Mouse (Mus musculus) midbrain, embryonic 16.5 days (tissue): ENCODE results near the gene Dars2. TPM values are rescaled to one million over a fixed set of nuclear protein-coding genes. Genes with fewer than 3 reads are reported as not detected.
"Not testable (repeated sequence)": the region's sequence is repeated elsewhere in the genome, so short reads cannot be mapped to it uniquely, and the experiment has no call there.

ENCODE experiments used
- ATAC-seq: fragments of 200-750 bp; cut with Nextera tagmentation; 2 replicates; pipeline ENCODE4 v1.8.0; 2017; ENCODE audit warnings: moderate TSS enrichment
- H3K27ac ChIP-seq: fragments of 300-500 bp; sonication (generic); 2 replicates; pipeline ENCODE4 v1.5.1; 2014; ENCODE audit warnings: mild to moderate bottlenecking, low read length, mixed read lengths
- H3K27me3 ChIP-seq: fragments of 300-500 bp; sonication (generic); 2 replicates; pipeline ENCODE4 v1.6.1; 2014; ENCODE audit warnings: low read depth, low read length, mixed read lengths; ENCODE audit not compliant: control insufficient read depth, insufficient read depth
- H3K36me3 ChIP-seq: fragments of 300-500 bp; sonication (generic); 2 replicates; pipeline ENCODE4 v1.6.1; 2014; ENCODE audit warnings: mild to moderate bottlenecking, low read length, moderate library complexity, mixed read lengths; ENCODE audit not compliant: control insufficient read depth, insufficient read depth
- H3K4me1 ChIP-seq: fragments of 300-500 bp; sonication (generic); 2 replicates; pipeline ENCODE4 v1.6.1; 2014; ENCODE audit warnings: mild to moderate bottlenecking, low read length, mixed read lengths; ENCODE audit not compliant: control insufficient read depth, insufficient read depth
- H3K4me2 ChIP-seq: fragments of 300-500 bp; sonication (generic); 2 replicates; pipeline ENCODE4 v1.6.1; 2014; ENCODE audit warnings: mild to moderate bottlenecking, low read length, mixed read lengths
- H3K4me3 ChIP-seq: fragments of 300-500 bp; sonication (generic); 2 replicates; pipeline ENCODE4 v1.5.1; 2014; ENCODE audit warnings: low read depth, mild to moderate bottlenecking, low read length, moderate library complexity, mixed read lengths
- H3K9ac ChIP-seq: fragments of 300-500 bp; sonication (generic); 2 replicates; pipeline ENCODE4 v1.6.1; 2014; ENCODE audit warnings: low read depth, low read length, mixed read lengths
- H3K9me3 ChIP-seq: fragments of 300-500 bp; sonication (generic); replicated peaks from 2 replicates; pipeline ENCODE4 v1.6.1; 2014; ENCODE audit warnings: mild to moderate bottlenecking, low read length, mixed read lengths; ENCODE audit not compliant: control insufficient read depth, poor library complexity, severe bottlenecking
- WGBS: fragments of 180-500 bp; shearing (Covaris S2); extraction: QIAGEN DNeasy Blood & Tissue Kit; methylation state at CpG from one replicate; pipeline ENCODE4 v1.1.7; 2014; 5-methylcytosine and 5-hydroxymethylcytosine counted together
- polyA plus RNA-seq: library from polyadenylated mRNA; unstranded; fragments of >200 nt; fragmentation: Nextera tagmentation; extraction: Ambion mirVana; gene quantifications from 2 replicates; pipeline ENCODE4 v1.2.1, GENCODE M21; 2015

Gene Dars2
- polyA plus RNA-seq, 1 experiment from 2014 or later: 24.2 TPM

DNA sequence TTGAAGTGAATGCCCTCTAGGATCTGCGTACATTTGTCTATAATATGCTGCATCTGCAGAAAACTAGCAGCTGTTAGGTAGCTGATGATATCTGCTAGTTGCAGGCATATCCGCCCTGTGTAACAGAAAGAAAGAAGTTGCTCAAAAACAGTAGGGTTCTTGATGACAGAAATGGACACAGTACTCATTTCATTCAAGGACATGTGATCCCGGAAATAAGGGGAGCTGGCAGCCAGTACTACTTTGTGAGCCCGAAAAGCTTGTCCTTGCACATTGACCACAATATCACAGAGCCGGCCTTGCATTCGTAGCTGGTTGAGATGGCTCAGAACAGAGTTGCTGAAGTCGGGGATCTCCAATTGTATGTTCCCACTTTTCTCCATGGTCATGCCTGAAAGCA is 38.1 kb downstream of the Dars2 start:
- Histone ChIP-seq H3K4me2 (no peak overlapping the region), H3K27ac (no peak overlapping the region), H3K4me1 (peaks cover 18% of the 10 kb centered on the region), H3K9me3 (no peaks in the 10 kb centered on the region), H3K9ac (no peak overlapping the region), H3K27me3 (no peaks in the 10 kb centered on the region), H3K4me3 (no peak overlapping the region), H3K36me3 (peaks cover 18% of the 10 kb centered on the region)
- no peak for ATAC-seq
- WGBS: 92% methylated on average over 7 of the region's 7 CpGs

- peaks cover 15% of the 10 kb centered on the region for H3K4me1 ChIP-seq
- H3K4me2 ChIP-seq: no peak overlapping the region
- 93% methylated on average over 9 of the region's 9 CpGs for WGBS
- ATAC-seq: no peak
- H3K27me3 ChIP-seq: no peaks in the 10 kb centered on the region
- H3K27ac ChIP-seq: no peak overlapping the region
- H3K4me3 ChIP-seq: no peak overlapping the region
- H3K9ac ChIP-seq: no peak overlapping the region
- H3K36me3 ChIP-seq: peaks cover 19% of the 10 kb centered on the region
- no peaks in the 10 kb centered on the region for H3K9me3 ChIP-seq
Observed at GRCm38 (mm10) chr1:161031881-161032280, 38.6 kb downstream of the Dars2 start.

DNA sequence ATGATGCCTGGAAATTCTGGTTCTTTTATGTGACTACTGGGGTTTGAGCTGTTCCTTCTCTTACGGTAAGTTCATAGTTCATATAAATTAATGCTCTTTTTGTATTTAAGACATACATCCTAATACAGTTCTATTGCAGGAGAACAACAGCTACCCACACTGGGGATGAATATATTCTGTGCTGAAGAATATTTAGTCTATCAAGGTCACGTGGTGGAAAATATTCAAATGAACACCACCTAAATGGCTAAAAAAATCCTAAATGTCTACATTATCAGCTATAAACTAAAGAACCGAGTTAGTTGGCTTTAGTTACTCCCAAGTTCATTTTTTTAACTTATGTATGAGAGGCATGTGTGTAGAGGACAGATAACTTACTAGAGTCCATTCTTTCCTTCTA is 40.4 kb downstream of the Dars2 start:
- WGBS: 96% methylated on average over 3 of the region's 3 CpGs
- H3K27me3 ChIP-seq: no peaks in the 10 kb centered on the region
- H3K4me3 ChIP-seq: no peak overlapping the region
- no peak for ATAC-seq
- no peak overlapping the region for H3K27ac ChIP-seq
- H3K36me3 ChIP-seq: peaks cover 17% of the 10 kb centered on the region
- H3K9ac ChIP-seq: no peak overlapping the region
- no peaks in the 10 kb centered on the region for H3K9me3 ChIP-seq
- H3K4me2 ChIP-seq: no peak overlapping the region
- H3K4me1 ChIP-seq: peaks cover 10% of the 10 kb centered on the region

- 94% methylated on average over 1 of the region's 1 CpGs for WGBS
- not testable (repeated sequence) for ATAC-seq, H3K27me3 ChIP-seq, H3K9me3 ChIP-seq, H3K4me1 ChIP-seq, H3K9ac ChIP-seq, H3K27ac ChIP-seq, H3K4me2 ChIP-seq, H3K4me3 ChIP-seq
- peaks cover 17% of the 10 kb centered on the region for H3K36me3 ChIP-seq
Observed at GRCm38 (mm10) chr1:161028427-161028826, 42.0 kb downstream of the Dars2 start.

DNA sequence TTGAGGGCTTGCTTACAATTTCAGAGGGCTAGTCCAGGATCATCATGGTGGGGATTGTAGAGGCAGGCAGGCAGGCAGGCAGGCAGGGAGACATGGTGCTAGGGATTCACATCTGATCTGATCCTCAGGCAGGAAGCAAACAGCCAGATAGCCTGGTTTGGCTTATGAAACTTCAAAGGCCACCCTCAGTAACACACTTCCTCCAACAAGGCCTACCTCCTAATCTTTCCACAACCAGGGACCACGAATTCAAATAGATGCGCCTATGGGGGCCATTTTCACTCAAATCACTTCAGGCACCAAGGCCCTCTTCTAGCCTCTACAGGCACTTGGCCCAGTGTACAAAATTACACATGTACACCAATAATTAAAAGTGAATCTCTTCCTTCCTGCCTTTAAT is 43.3 kb downstream of the Dars2 start:
- no peaks in the 10 kb centered on the region for H3K27me3 ChIP-seq
- H3K9ac ChIP-seq: no peak overlapping the region
- H3K4me1 ChIP-seq: peaks cover 3% of the 10 kb centered on the region
- H3K9me3 ChIP-seq: no peaks in the 10 kb centered on the region
- ATAC-seq: no peak
- no peak overlapping the region for H3K4me3 ChIP-seq
- no peak overlapping the region for H3K4me2 ChIP-seq
- peaks cover 15% of the 10 kb centered on the region for H3K36me3 ChIP-seq
- H3K27ac ChIP-seq: no peak overlapping the region
- 94% methylated on average over 2 of the region's 2 CpGs for WGBS

DNA sequence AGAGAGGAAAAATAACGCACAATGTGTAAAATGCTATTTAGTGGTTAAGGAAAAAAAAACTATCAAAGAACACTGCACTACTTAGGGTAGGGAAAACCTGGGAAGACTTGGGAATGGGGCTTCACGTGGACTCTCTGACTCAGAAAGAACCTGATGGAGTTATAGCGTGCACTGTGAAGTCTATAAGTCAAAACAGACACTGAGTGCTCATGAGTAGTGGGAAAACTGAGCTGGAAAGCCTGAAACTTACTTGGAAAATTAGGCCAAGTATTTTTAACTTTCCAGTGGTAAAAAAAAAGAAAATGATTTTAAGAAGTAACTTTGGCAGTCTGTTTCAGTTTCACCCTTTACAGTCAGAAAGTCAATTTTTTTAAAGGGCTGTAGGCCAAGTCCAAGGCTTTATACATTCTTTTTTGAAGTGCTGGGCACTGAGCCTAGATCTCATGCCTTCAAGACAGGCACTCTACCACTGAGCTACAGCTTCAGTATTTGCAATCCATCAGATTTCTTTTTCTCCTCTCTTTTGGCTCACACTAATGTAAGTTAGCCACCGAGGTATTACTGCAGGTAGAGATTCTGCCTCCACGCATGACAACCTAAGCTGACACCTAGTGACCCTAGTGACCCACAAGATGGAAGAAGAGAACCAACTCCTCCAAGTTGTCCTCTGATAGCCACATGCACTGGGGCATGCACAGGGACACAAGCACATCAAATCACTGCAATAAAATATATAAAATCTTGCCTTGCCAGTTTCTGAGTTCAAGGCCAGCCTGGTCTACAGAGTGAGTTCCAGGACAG is 44.8 kb downstream of the Dars2 start:
- WGBS: 94% methylated on average over 5 of the region's 5 CpGs
- Histone ChIP-seq H3K4me2 (no peak overlapping the region), H3K27me3 (no peaks in the 10 kb centered on the region), H3K36me3 (peaks cover 6% of the 10 kb centered on the region; the same call in 1 of the 2 replicates), H3K27ac (no peak overlapping the region), H3K9me3 (no peaks in the 10 kb centered on the region), H3K9ac (no peak overlapping the region), H3K4me3 (no peak overlapping the region), H3K4me1 (peaks cover 3% of the 10 kb centered on the region)
- ATAC-seq: no peak

DNA sequence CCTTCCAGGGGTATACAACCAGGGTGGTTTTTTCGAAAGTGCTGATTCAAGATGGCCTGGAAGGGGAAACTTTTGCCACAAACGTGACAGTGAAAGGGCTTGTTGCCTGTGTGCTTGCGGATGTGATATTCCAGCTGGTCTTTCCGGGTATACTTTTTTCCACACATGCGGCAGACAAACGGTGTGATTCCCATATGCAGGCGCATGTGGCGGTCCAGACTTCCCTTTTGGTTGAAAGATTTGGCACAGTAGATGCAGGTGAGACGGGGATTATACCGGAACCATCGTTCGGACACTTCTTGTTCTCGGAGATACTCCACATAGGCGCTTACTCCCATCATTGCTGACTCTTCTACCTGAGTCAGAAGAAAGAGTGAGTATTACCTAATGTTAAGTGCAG is 50.4 kb downstream of the Dars2 start:
- Histone ChIP-seq H3K27ac (no peak overlapping the region), H3K4me3 (no peak overlapping the region), H3K36me3 (peaks cover 20% of the 10 kb centered on the region), H3K9ac (no peak overlapping the region), H3K4me1 (no peaks in the 10 kb centered on the region), H3K27me3 (no peaks in the 10 kb centered on the region), H3K4me2 (no peak overlapping the region), H3K9me3 (no peaks in the 10 kb centered on the region)
- WGBS: 97% methylated on average over 14 of the region's 14 CpGs
- ATAC-seq: no peak

GRCm38 (mm10) chr1:161016378-161016777 is 54.1 kb downstream of the Dars2 start:
- Histone ChIP-seq H3K27me3 (no peaks in the 10 kb centered on the region), H3K4me1 (no peaks in the 10 kb centered on the region), H3K36me3 (peaks cover 25% of the 10 kb centered on the region), H3K9me3 (no peaks in the 10 kb centered on the region), H3K4me2 (no peak overlapping the region), H3K27ac (no peak overlapping the region), H3K4me3 (no peak overlapping the region), H3K9ac (no peak overlapping the region)
- WGBS: 89% methylated on average over 2 of the region's 2 CpGs
- ATAC-seq: no peak

- no peak overlapping the region for H3K9ac ChIP-seq
- no peaks in the 10 kb centered on the region for H3K27me3 ChIP-seq
- H3K4me2 ChIP-seq: no peak overlapping the region
- ATAC-seq: no peak
- H3K4me1 ChIP-seq: no peaks in the 10 kb centered on the region
- H3K4me3 ChIP-seq: no peak overlapping the region
- H3K36me3 ChIP-seq: peaks cover 7% of the 10 kb centered on the region; the same call in 1 of the 2 replicates
- WGBS: 93% methylated on average over 4 of the region's 4 CpGs
- H3K9me3 ChIP-seq: no peaks in the 10 kb centered on the region
- H3K27ac ChIP-seq: no peak overlapping the region
Observed at GRCm38 (mm10) chr1:161010436-161010835, 60.0 kb downstream of the Dars2 start.
